Mouse (Mus musculus): ENCODE data around the gene Dmd. TPM values are rescaled to one million over a fixed set of nuclear protein-coding genes. Genes with fewer than 3 reads are reported as not detected.

Gene Dmd
- polyA plus RNA-seq, 1 experiment from 2014 or later: 52.8 TPM

GRCm38 (mm10) chrX:84444638-84445037, 1496.0 kb downstream of the Dmd start:
- H3K27me3 ChIP-seq (ENCODE audit: control insufficient read depth, insufficient read depth, low read length): no peaks in the 10 kb centered on the region
- H3K36me3 ChIP-seq (ENCODE audit: control insufficient read depth, insufficient read depth, low read length): no peaks in the 10 kb centered on the region
- no peaks in the 10 kb centered on the region for H3K9me3 ChIP-seq (ENCODE audit: control insufficient read depth, low read length)
- no peaks in the 10 kb centered on the region for H3K4me1 ChIP-seq (ENCODE audit: control insufficient read depth, insufficient read depth, low read length)
- no peak overlapping the region for H3K27ac ChIP-seq (ENCODE audit: low read depth, low read length)
- H3K4me2 ChIP-seq (ENCODE audit: low read depth, low read length): no peak overlapping the region
- no peak for ATAC-seq (ENCODE audit: low read depth)
- no peak overlapping the region for H3K4me3 ChIP-seq (ENCODE audit: low read depth, low read length)
- no peak overlapping the region for H3K9ac ChIP-seq (replicated peaks; ENCODE audit: low read depth, low read length)

- Histone ChIP-seq H3K9ac (replicated peaks; ENCODE audit: low read depth, low read length) (no peak overlapping the region), H3K9me3 (ENCODE audit: control insufficient read depth, low read length) (no peaks in the 10 kb centered on the region), H3K4me1 (ENCODE audit: control insufficient read depth, insufficient read depth, low read length) (no peaks in the 10 kb centered on the region), H3K4me2 (ENCODE audit: low read depth, low read length) (no peak overlapping the region), H3K27ac (ENCODE audit: low read depth, low read length) (no peak overlapping the region), H3K27me3 (ENCODE audit: control insufficient read depth, insufficient read depth, low read length) (no peaks in the 10 kb centered on the region), H3K4me3 (ENCODE audit: low read depth, low read length) (no peak overlapping the region), H3K36me3 (ENCODE audit: control insufficient read depth, insufficient read depth, low read length) (no peaks in the 10 kb centered on the region)
- no peak for ATAC-seq (ENCODE audit: low read depth)
- WGBS: 69% methylated on average over 1 of the region's 1 CpGs
Observed at GRCm38 (mm10) chrX:84454473-84454872, 1505.8 kb downstream of the Dmd start.

- H3K36me3 ChIP-seq (ENCODE audit: control insufficient read depth, insufficient read depth, low read length): no peaks in the 10 kb centered on the region
- no peaks in the 10 kb centered on the region for H3K27me3 ChIP-seq (ENCODE audit: control insufficient read depth, insufficient read depth, low read length)
- 56% methylated on average over 3 of the region's 3 CpGs for WGBS
- H3K27ac ChIP-seq (ENCODE audit: low read depth, low read length): no peak overlapping the region
- H3K9me3 ChIP-seq (ENCODE audit: control insufficient read depth, low read length): no peaks in the 10 kb centered on the region
- no peaks in the 10 kb centered on the region for H3K4me1 ChIP-seq (ENCODE audit: control insufficient read depth, insufficient read depth, low read length)
- no peak overlapping the region for H3K4me2 ChIP-seq (ENCODE audit: low read depth, low read length)
- no peak for ATAC-seq (ENCODE audit: low read depth)
- H3K9ac ChIP-seq (replicated peaks; ENCODE audit: low read depth, low read length): no peak overlapping the region
- no peak overlapping the region for H3K4me3 ChIP-seq (ENCODE audit: low read depth, low read length)
Observed at GRCm38 (mm10) chrX:84514650-84515366, 1566.1 kb downstream of the Dmd start.

GRCm38 (mm10) chrX:84551995-84552394, 1603.3 kb downstream of the Dmd start:
- 81% methylated on average over 1 of the region's 1 CpGs for WGBS
- Histone ChIP-seq H3K9me3 (ENCODE audit: control insufficient read depth, low read length) (no peaks in the 10 kb centered on the region), H3K27ac (ENCODE audit: low read depth, low read length) (no peak overlapping the region), H3K4me1 (ENCODE audit: control insufficient read depth, insufficient read depth, low read length) (no peaks in the 10 kb centered on the region), H3K9ac (replicated peaks; ENCODE audit: low read depth, low read length) (no peak overlapping the region), H3K4me2 (ENCODE audit: low read depth, low read length) (no peak overlapping the region), H3K4me3 (ENCODE audit: low read depth, low read length) (no peak overlapping the region), H3K27me3 (ENCODE audit: control insufficient read depth, insufficient read depth, low read length) (no peaks in the 10 kb centered on the region), H3K36me3 (ENCODE audit: control insufficient read depth, insufficient read depth, low read length) (no peaks in the 10 kb centered on the region)
- ATAC-seq (ENCODE audit: low read depth): no peak

GRCm38 (mm10) chrX:84553441-84553840, 1604.8 kb downstream of the Dmd start:
- Histone ChIP-seq H3K4me2 (ENCODE audit: low read depth, low read length) (no peak overlapping the region), H3K27ac (ENCODE audit: low read depth, low read length) (no peak overlapping the region), H3K36me3 (ENCODE audit: control insufficient read depth, insufficient read depth, low read length) (no peaks in the 10 kb centered on the region), H3K4me3 (ENCODE audit: low read depth, low read length) (no peak overlapping the region), H3K27me3 (ENCODE audit: control insufficient read depth, insufficient read depth, low read length) (no peaks in the 10 kb centered on the region), H3K9me3 (ENCODE audit: control insufficient read depth, low read length) (no peaks in the 10 kb centered on the region), H3K4me1 (ENCODE audit: control insufficient read depth, insufficient read depth, low read length) (no peaks in the 10 kb centered on the region), H3K9ac (replicated peaks; ENCODE audit: low read depth, low read length) (no peak overlapping the region)
- ATAC-seq (ENCODE audit: low read depth): no peak
- WGBS: 20% methylated on average over 1 of the region's 1 CpGs

- Histone ChIP-seq H3K4me2 (ENCODE audit: low read depth, low read length) (no peak overlapping the region), H3K9me3 (ENCODE audit: control insufficient read depth, low read length) (no peaks in the 10 kb centered on the region), H3K36me3 (ENCODE audit: control insufficient read depth, insufficient read depth, low read length) (no peaks in the 10 kb centered on the region), H3K9ac (replicated peaks; ENCODE audit: low read depth, low read length) (no peak overlapping the region), H3K27ac (ENCODE audit: low read depth, low read length) (no peak overlapping the region), H3K4me1 (ENCODE audit: control insufficient read depth, insufficient read depth, low read length) (no peaks in the 10 kb centered on the region), H3K27me3 (ENCODE audit: control insufficient read depth, insufficient read depth, low read length) (no peaks in the 10 kb centered on the region), H3K4me3 (ENCODE audit: low read depth, low read length) (no peak overlapping the region)
- no peak for ATAC-seq (ENCODE audit: low read depth)
Observed at GRCm38 (mm10) chrX:84598476-84598875, 1649.8 kb downstream of the Dmd start.

GRCm38 (mm10) chrX:84640446-84640845, 1691.8 kb downstream of the Dmd start:
- no peaks in the 10 kb centered on the region for H3K36me3 ChIP-seq (ENCODE audit: control insufficient read depth, insufficient read depth, low read length)

GRCm38 (mm10) chrX:84747683-84748082, 1799.0 kb downstream of the Dmd start:
- H3K4me1 ChIP-seq (ENCODE audit: control insufficient read depth, insufficient read depth, low read length): no peaks in the 10 kb centered on the region
- no peaks in the 10 kb centered on the region for H3K9me3 ChIP-seq (ENCODE audit: control insufficient read depth, low read length)
- H3K27ac ChIP-seq (ENCODE audit: low read depth, low read length): no peak overlapping the region
- H3K27me3 ChIP-seq (ENCODE audit: control insufficient read depth, insufficient read depth, low read length): no peaks in the 10 kb centered on the region
- WGBS: 20% methylated on average over 4 of the region's 4 CpGs
- H3K9ac ChIP-seq (replicated peaks; ENCODE audit: low read depth, low read length): no peak overlapping the region
- no peak overlapping the region for H3K4me3 ChIP-seq (ENCODE audit: low read depth, low read length)
- no peaks in the 10 kb centered on the region for H3K36me3 ChIP-seq (ENCODE audit: control insufficient read depth, insufficient read depth, low read length)
- ATAC-seq (ENCODE audit: low read depth): no peak
- H3K4me2 ChIP-seq (ENCODE audit: low read depth, low read length): no peak overlapping the region

More at GRCm38 (mm10) chrX:84640446-84640845, 1691.8 kb downstream of the Dmd start:
- Histone ChIP-seq H3K9me3 (ENCODE audit: control insufficient read depth, low read length) (no peaks in the 10 kb centered on the region), H3K27me3 (ENCODE audit: control insufficient read depth, insufficient read depth, low read length) (no peaks in the 10 kb centered on the region), H3K4me2 (ENCODE audit: low read depth, low read length) (no peak overlapping the region), H3K27ac (ENCODE audit: low read depth, low read length) (no peak overlapping the region), H3K4me3 (ENCODE audit: low read depth, low read length) (no peak overlapping the region), H3K4me1 (ENCODE audit: control insufficient read depth, insufficient read depth, low read length) (no peaks in the 10 kb centered on the region), H3K9ac (replicated peaks; ENCODE audit: low read depth, low read length) (no peak overlapping the region)
- no peak for ATAC-seq (ENCODE audit: low read depth)

- no peaks in the 10 kb centered on the region for H3K4me1 ChIP-seq (ENCODE audit: control insufficient read depth, insufficient read depth, low read length)
- no peaks in the 10 kb centered on the region for H3K36me3 ChIP-seq (ENCODE audit: control insufficient read depth, insufficient read depth, low read length)
- no peak overlapping the region for H3K4me2 ChIP-seq (ENCODE audit: low read depth, low read length)
- WGBS: 22% methylated on average over 3 of the region's 3 CpGs
- no peaks in the 10 kb centered on the region for H3K9me3 ChIP-seq (ENCODE audit: control insufficient read depth, low read length)
- no peak overlapping the region for H3K4me3 ChIP-seq (ENCODE audit: low read depth, low read length)
- no peak overlapping the region for H3K9ac ChIP-seq (replicated peaks; ENCODE audit: low read depth, low read length)
- ATAC-seq (ENCODE audit: low read depth): peak; percentile 88
- H3K27me3 ChIP-seq (ENCODE audit: control insufficient read depth, insufficient read depth, low read length): no peaks in the 10 kb centered on the region
- H3K27ac ChIP-seq (ENCODE audit: low read depth, low read length): no peak overlapping the region
Observed at GRCm38 (mm10) chrX:84860012-84860647, 1911.5 kb downstream of the Dmd start.
